Mouse (Mus musculus) E14TG2a.4 (cell line): Measurements from ENCODE around the gene 4930539E08Rik.

Source experiments
- CTCF ChIP-seq: conservative IDR thresholded peaks from 2 replicates; pipeline ENCODE4 v1.5.1; 2014; ENCODE audit warnings: low read length
- NANOG ChIP-seq: IDR thresholded peaks from 2 replicates; pipeline ENCODE4 v1.6.1; 2014; ENCODE audit warnings: borderline replicate concordance, low read length, mixed read lengths

DNA sequence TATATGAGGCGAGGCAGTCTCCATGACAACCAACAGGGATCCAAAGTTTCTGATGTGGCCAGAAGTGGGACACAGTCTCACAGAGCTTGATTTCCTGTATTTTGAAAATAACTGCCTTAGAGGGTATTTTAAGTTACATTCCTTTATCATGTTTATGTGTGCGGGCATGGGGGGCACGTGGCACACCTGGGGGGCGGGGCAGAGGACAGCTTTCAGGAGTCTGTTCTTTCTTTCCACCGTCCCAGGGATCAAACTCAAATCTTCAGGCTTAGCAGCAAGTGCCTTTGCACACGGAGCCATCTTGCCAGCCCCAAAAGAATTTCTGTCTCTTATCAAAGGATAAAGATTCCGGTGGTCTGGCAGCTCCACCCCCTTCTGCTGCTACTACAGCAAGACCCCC is 51.2 kb downstream of the 4930539E08Rik start:
- TF ChIP-seq NANOG (no peak), CTCF (no peak)
